Mouse (Mus musculus) forebrain, postnatal 0 days (tissue): ENCODE results near the gene Pcgf2. TPM values are rescaled to one million over a fixed set of nuclear protein-coding genes. Genes with fewer than 3 reads are reported as not detected.

Source experiments
- ATAC-seq: fragments of 200-750 bp; cut with Nextera tagmentation; 2 replicates; pipeline ENCODE4 v1.8.0; 2017; ENCODE audit warnings: mild to moderate bottlenecking, moderate library complexity
- DNase-seq: peaks from one replicate; pipeline ENCODE4 v3.0.0-alpha.2; 2015
- H3K27ac ChIP-seq: fragments of 300-500 bp; sonication (generic); 2 replicates; pipeline ENCODE4 v1.5.1; 2014; ENCODE audit warnings: low read depth, mild to moderate bottlenecking, antibody characterized with exemption, low read length, moderate library complexity, mixed read lengths
- H3K27me3 ChIP-seq: fragments of 300-500 bp; sonication (generic); 2 replicates; pipeline ENCODE4 v1.6.1; 2014; ENCODE audit warnings: mild to moderate bottlenecking, low read length, mixed read lengths; ENCODE audit not compliant: insufficient read depth
- H3K36me3 ChIP-seq: fragments of 300-500 bp; sonication (generic); 2 replicates; pipeline ENCODE4 v1.6.1; 2014; ENCODE audit warnings: mild to moderate bottlenecking, moderate library complexity; ENCODE audit not compliant: insufficient read depth
- H3K4me1 ChIP-seq: fragments of 300-500 bp; sonication (generic); 2 replicates; pipeline ENCODE4 v1.6.1; 2014; ENCODE audit warnings: antibody characterized with exemption; ENCODE audit not compliant: insufficient read depth
- H3K4me2 ChIP-seq: fragments of 300-500 bp; sonication (generic); 2 replicates; pipeline ENCODE4 v1.6.1; 2014; ENCODE audit warnings: low read depth, mild to moderate bottlenecking, moderate library complexity
- H3K4me3 ChIP-seq: fragments of 300-500 bp; sonication (generic); 2 replicates; pipeline ENCODE4 v1.5.1; 2014; ENCODE audit warnings: low read depth, low read length, mixed read lengths
- H3K9ac ChIP-seq: fragments of 300-500 bp; sonication (generic); 2 replicates; pipeline ENCODE4 v1.6.1; 2014; ENCODE audit warnings: mild to moderate bottlenecking
- H3K9me3 ChIP-seq: fragments of 300-500 bp; sonication (generic); 2 replicates; pipeline ENCODE4 v1.6.1; 2016; ENCODE audit warnings: low read length
- CTCF ChIP-seq: sonication (generic); IDR thresholded peaks from 2 replicates; pipeline ENCODE4 v1.5.1; 2016; ENCODE audit warnings: antibody characterized with exemption, control low read depth, low read depth
- WGBS: fragments of 180-500 bp; shearing (Covaris S2); extraction: QIAGEN DNeasy Blood & Tissue Kit; methylation state at CpG from one replicate; pipeline ENCODE4 v1.1.7; 2014; 5-methylcytosine and 5-hydroxymethylcytosine counted together
- microRNA-seq, 2 experiments: library from miRNA; unstranded; fragments of <30 nt; microRNA quantifications; one replicate each; pipeline ENCODE4; 2016
- polyA plus RNA-seq: library from polyadenylated mRNA; unstranded; fragments of >200 nt; fragmentation: Nextera tagmentation; extraction: Ambion mirVana; gene quantifications from 2 replicates; pipeline ENCODE4 v1.2.1, GENCODE M21; 2015
- total RNA-seq: library from RNA; depleted of rRNA; stranded (reverse); fragments of >200 nt; gene quantifications from 2 replicates; pipeline ENCODE4 v1.2.3, GENCODE M21; 2014; rRNA removed

Pcgf2 gene
- total and polyA plus RNA-seq, 2 experiments from 2014 or later = 12.6 to 21.9 TPM

GRCm38 (mm10) chr11:97641668-97642067 lies 58.6 kb downstream of the Pcgf2 start:
- H3K27ac ChIP-seq = no peak overlapping the region
- H3K9me3 ChIP-seq = no peaks in the 10 kb centered on the region
- no peak overlapping the region for H3K4me2 ChIP-seq
- no peak overlapping the region for H3K4me3 ChIP-seq
- H3K4me1 ChIP-seq = no peaks in the 10 kb centered on the region
- H3K36me3 ChIP-seq = no peaks in the 10 kb centered on the region
- TF ChIP-seq CTCF = no peak
- 61% methylated on average over 8 of the region's 8 CpGs for WGBS
- no peak for ATAC-seq
- H3K9ac ChIP-seq = no peak overlapping the region
- no peak for DNase-seq
- H3K27me3 ChIP-seq = no peaks in the 10 kb centered on the region

Small RNA genes lying within 50 kb of the gene (microRNA-seq; reads per million reads assigned to microRNA genes)
- 0.12 to 0.77 reads per million in 2 experiments for gene Gm24158
- gene Mir6927 = 0 to 0.12 reads per million in 2 experiments
- 0 to 0.12 reads per million in 2 experiments for gene Mir8102

Other genes with a start within 250 kb of the Pcgf2 start
- gene 4933428G20Rik, start 200.2 kb downstream of the Pcgf2 start, total RNA-seq = 0.38 TPM in 1 of 2 replicates, not detected in the other
- gene 4933428G20Rik, start 200.2 kb downstream of the Pcgf2 start, polyA plus RNA-seq = 0.25 TPM in 1 of 2 replicates, not detected in the other
- 50.1 and 70.7 TPM in 2 replicates for gene Srcin1, start 124.3 kb downstream of the Pcgf2 start, total RNA-seq
- 8.9 and 12.0 TPM in 2 replicates for gene Srcin1, start 124.3 kb downstream of the Pcgf2 start, polyA plus RNA-seq
- 5.0 and 6.8 TPM in 2 replicates for gene Epop, start 70.8 kb downstream of the Pcgf2 start, total RNA-seq
- gene Epop, start 70.8 kb downstream of the Pcgf2 start, polyA plus RNA-seq = 3.6 and 4.1 TPM in 2 replicates
- gene Mllt6, start 37.1 kb downstream of the Pcgf2 start, total RNA-seq = 42.2 and 48.1 TPM in 2 replicates
- 1.7 TPM in 2 replicates for gene Mllt6, start 37.1 kb downstream of the Pcgf2 start, polyA plus RNA-seq
- 14.4 and 15.5 TPM in 2 replicates for gene Cisd3, start 14.7 kb downstream of the Pcgf2 start, total RNA-seq
- 27.2 and 27.8 TPM in 2 replicates for gene Cisd3, start 14.7 kb downstream of the Pcgf2 start, polyA plus RNA-seq
- 322 and 350 TPM in 2 replicates for gene Psmb3, start 2.9 kb upstream of the Pcgf2 start, total RNA-seq
- 499 and 621 TPM in 2 replicates for gene Psmb3, start 2.9 kb upstream of the Pcgf2 start, polyA plus RNA-seq
- 131 and 146 TPM in 2 replicates for gene Pip4k2b, start 44.2 kb upstream of the Pcgf2 start, total RNA-seq
- 4.2 and 4.6 TPM in 2 replicates for gene Pip4k2b, start 44.2 kb upstream of the Pcgf2 start, polyA plus RNA-seq
- gene Cwc25, start 66.1 kb upstream of the Pcgf2 start, total RNA-seq = 15.2 and 15.5 TPM in 2 replicates
- 7.8 and 11.8 TPM in 2 replicates for gene Cwc25, start 66.1 kb upstream of the Pcgf2 start, polyA plus RNA-seq
- gene 1700001P01Rik, start 75.4 kb upstream of the Pcgf2 start, total RNA-seq = not detected in 2 replicates
- gene 1700001P01Rik, start 75.4 kb upstream of the Pcgf2 start, polyA plus RNA-seq = 0.27 and 0.33 TPM in 2 replicates
- gene Rpl23, start 81.9 kb upstream of the Pcgf2 start, total RNA-seq = 310 and 470 TPM in 2 replicates
- 346 and 490 TPM in 2 replicates for gene Rpl23, start 81.9 kb upstream of the Pcgf2 start, polyA plus RNA-seq
- 142 and 153 TPM in 2 replicates for gene Lasp1, start 98.5 kb upstream of the Pcgf2 start, total RNA-seq
- gene Lasp1, start 98.5 kb upstream of the Pcgf2 start, polyA plus RNA-seq = 117 and 152 TPM in 2 replicates
- 21.0 and 24.8 TPM in 2 replicates for gene B230217C12Rik, start 140.3 kb upstream of the Pcgf2 start, total RNA-seq
- gene B230217C12Rik, start 140.3 kb upstream of the Pcgf2 start, polyA plus RNA-seq = 28.6 and 31.5 TPM in 2 replicates
- gene Fbxo47, start 183.7 kb upstream of the Pcgf2 start, total RNA-seq = 1.3 and 1.8 TPM in 2 replicates
- 0.43 and 0.58 TPM in 2 replicates for gene Fbxo47, start 183.7 kb upstream of the Pcgf2 start, polyA plus RNA-seq